Mouse (Mus musculus) c-Kit-negative CD71-positive TER-119-positive erythroid progenitor cells, embryonic 14.5 days (primary cell): ENCODE results near the gene Plcxd2.

Source experiments
- DNase-seq: peaks from one replicate; pipeline ENCODE4 v3.0.0-alpha.2; 2013; ENCODE audit warnings: low read depth, low spot score

Gene Plcxd2

DNA sequence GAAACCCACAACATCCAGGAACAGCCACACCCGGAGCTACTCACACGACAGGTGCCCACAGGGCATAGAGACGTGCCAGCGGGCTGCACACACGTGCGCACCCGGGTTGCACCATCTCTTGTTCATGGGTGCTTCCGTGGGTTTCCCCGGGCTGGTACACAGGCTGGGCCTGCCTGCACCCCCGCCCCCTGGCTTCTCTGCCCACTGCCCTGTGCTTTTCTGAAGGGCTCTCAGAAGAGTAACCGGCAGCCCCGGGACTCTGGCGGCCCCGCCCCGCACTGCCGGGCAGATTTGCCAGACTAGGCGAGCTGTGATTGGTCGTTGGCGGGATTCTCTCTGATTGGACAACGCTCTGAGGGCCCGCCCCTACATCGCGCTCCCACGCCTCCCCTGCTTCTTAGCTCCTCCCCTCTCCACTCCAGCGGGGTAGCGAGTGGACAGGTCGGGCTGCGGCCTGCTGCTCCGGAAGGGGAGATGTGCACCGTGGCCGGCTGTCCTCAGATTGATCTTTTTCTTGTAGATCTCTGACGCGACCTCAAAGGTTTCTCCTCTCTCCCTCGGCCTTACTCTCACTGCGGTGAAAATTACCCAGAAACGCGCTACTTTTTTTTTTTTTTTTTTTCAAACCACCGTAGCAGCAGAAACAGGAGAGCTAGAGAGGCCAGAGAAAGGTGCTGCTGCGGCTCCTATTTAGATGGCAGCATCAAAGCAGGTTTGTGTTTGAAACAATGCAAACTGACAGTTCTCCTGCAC lies at the start of gene Plcxd2:
Gene Plcxd2, minus strand, starts transcription at position 66 of the 753 bp plus-strand sequence.
- peak; percentile 49 for DNase-seq

DNA sequence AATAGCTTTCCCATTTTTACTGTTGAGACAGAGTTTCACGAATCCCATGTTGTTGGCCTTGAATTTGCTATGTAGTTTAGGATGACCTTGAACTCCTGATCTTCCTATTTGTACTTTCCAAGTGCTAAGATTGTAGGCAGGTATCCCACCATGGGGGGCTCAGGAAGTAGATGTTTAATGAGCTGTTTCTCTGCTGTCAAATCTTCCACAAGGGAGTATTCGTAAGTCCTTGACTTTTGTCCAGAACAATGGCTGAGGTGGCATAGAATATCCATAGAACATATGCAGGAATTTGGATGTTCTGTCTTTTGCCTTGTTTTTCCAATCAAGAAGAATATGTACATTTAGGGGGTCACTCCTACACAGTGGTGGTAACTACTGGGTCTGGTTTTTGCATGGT lies 36.9 kb upstream of the Plcxd2 start:
- no peak for DNase-seq

- no peak for DNase-seq
Observed at GRCm38 (mm10) chr16:46036261-46036660, 26.2 kb upstream of the Plcxd2 start.

GRCm38 (mm10) chr16:46033896-46034295 lies 23.9 kb upstream of the Plcxd2 start:
- DNase-seq = no peak

DNA sequence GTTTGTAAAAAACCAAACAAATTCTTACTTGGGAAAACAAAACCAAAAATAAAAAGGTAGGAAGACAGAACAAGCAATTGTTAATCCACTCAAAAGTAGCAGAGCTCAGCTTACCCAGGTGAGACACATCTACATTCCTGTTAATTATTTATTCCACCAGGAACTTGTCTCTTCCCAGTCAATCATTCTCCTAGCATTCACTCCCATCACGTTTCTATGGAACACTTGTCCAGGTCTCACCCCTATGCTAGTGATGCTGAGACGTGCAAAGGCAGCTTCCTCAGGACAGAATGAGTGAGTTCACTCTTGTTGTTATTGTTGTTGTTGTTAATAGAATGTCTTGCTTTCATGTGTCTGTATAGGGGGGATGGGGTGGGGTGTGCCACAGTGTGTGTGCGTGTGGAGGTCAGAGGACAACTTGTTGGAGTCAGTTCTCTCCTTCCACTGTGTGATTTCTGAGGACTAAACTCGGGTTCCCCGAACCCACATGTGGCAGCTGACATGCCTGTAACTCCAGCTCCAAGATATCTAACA lies 13.0 kb upstream of the Plcxd2 start:
- DNase-seq = no peak

- DNase-seq = no peak
Observed at GRCm38 (mm10) chr16:46022189-46022928, 12.3 kb upstream of the Plcxd2 start.

DNA sequence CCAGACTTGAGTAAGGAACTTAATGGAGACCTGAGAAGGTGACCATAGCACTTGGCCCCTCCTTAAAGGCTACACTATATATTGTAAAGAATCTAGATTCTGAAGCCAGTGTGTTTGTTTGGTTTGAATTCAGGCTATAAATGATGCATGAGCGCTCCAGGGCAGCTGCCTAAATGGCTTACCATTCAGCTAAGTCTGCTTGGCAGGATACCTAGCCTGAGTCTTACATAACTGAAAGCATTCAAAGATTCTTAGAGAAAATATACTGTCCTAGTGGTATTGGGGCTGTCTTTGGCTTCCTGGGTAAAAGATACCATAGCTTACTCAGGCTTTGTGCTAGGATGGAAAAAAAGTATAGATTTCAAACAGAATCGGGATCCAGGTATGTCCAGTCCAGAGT lies 11.3 kb upstream of the Plcxd2 start:
- DNase-seq = no peak

- DNase-seq = no peak
Observed at GRCm38 (mm10) chr16:46020396-46020795, 10.4 kb upstream of the Plcxd2 start.

GRCm38 (mm10) chr16:46019799-46020198 lies 9.8 kb upstream of the Plcxd2 start:
- no peak for DNase-seq

GRCm38 (mm10) chr16:46019359-46019758 lies 9.3 kb upstream of the Plcxd2 start:
- no peak for DNase-seq

GRCm38 (mm10) chr16:46011696-46012095 lies 1.7 kb upstream of the Plcxd2 start:
- DNase-seq = no peak

- DNase-seq = no peak
Observed at GRCm38 (mm10) chr16:46010906-46011220, 845 bp upstream of the Plcxd2 start.

- DNase-seq = no peak
Observed at GRCm38 (mm10) chr16:46009717-46010116, 301 bp downstream of the Plcxd2 start.

DNA sequence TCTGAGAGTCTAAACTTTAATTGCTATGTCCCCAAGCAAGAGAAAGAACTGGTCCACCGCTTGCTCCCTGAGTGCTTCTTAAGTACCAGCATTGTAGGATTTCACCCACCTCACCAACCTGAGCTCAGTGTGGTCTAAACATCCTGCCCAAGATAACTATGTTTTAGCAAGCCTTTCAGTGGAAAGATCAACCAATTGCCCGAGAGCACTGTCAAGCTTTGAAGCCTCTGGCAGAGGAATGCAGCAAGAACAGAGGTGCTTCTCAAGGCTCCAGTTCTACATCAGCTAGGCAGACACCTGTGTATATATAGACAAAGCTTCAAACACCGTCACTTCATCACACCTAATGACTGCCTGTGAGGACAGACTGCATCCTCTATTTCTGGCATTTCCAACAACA lies 1.3 kb downstream of the Plcxd2 start:
- no peak for DNase-seq

DNA sequence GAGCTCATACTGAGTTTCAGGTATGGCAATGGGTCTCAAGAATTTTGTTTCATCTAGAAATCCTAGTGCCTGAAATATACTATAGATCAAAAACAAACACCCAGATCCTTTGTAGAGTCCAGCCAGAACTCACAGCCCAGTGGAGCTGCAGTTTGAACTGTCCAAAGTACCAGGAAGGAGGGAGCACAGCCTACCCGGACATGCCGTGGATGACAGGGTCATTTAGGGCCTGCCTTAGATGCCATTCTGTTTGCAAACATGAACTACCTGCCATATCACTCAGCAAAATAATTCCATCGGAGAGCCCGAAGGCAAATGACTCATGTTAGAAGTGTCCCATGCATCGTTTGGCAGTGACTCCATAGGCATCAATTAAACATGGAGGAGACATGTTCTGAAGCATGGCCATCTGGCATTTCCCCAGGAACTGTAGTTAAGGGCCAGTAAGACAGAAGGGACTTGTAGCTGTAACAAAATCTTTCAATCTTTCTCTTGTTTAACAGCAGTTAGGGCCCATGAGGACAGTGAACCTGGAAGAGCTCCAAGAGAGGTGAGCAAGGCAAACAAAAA lies 1.9 kb downstream of the Plcxd2 start:
- DNase-seq = no peak

DNA sequence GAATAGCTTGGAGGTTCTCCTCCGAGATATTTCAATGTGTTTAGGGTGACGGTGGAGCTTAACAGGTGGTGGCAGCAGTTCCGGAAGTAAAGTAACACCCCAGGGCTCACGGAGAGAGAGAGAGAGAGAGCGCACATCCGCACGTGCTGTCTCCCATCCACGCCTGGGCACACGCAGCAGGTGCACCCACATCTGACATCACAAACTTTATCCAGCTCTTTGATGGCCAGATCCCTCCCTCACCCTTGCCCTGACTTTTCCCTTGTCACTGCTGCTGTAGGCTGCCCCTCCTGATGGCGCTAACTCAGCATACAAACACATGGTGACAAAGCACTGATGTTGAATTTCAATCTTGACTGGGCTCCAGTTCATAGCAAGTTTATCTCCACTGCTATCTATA lies 3.8 kb downstream of the Plcxd2 start:
- DNase-seq = no peak

- no peak for DNase-seq
Observed at GRCm38 (mm10) chr16:46001550-46002166, 8.4 kb downstream of the Plcxd2 start.

GRCm38 (mm10) chr16:46000976-46001375 lies 9.0 kb downstream of the Plcxd2 start:
- DNase-seq = no peak

- DNase-seq = no peak
Observed at GRCm38 (mm10) chr16:45999374-46000191, 10.4 kb downstream of the Plcxd2 start.

DNA sequence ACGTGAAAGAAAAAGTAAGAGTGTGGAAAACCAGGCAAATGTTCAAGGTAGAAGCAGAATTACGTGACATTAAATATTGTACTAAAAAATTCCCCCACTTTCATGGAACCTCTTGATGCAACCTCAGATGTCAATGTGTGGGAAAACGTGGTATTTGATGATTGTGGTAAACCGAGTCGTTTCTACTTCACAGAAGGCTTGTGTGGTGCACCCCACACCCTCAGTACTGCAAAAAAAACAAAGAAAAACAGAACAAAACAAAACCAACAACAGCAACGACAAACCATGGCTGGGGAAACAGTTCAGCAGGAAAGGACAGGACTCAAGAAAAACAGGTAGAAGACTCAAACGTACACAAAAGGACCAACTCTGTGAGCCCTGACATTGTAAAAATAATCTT lies 11.8 kb downstream of the Plcxd2 start:
- DNase-seq = no peak

DNA sequence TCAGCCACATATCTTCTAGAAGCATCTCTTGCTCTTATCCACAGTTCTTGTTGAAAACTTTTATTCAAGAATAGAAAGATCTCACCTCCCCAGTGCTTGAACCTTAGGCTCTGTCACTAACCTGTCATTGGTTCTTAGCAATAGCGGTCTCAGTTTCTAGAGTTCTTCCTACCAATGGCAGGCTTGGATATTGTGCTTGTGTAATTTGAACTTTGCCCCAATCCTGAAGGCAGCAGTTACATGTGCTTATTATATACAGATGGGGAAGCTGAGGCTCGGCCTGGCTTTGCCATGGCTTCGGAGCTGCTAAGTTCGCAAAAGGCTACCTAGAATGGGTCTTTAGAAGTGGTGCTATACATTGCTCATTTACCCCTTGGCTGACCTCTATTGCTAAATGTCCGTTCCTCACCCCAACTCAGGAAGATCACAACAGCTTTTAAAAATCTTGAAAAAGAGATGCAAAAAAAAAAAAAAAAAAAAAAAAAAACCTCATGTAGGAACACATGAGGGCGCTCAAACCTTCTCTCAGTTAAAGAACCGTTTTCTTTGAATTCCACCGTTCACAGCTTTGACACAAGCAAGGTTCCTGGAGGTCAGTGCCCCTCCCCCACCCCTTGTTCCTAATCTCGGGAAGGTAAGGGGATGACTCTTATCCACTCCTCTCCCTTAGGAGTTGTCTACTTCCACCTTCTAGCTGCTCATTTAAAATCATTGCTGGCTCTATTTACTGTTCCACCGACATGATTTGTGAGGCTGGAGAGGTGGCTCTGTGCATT lies 18.9 kb downstream of the Plcxd2 start:
- DNase-seq = no peak
